Mouse (Mus musculus): ENCODE measurements at regions not wholly inside any gene's neighbourhood (a gene's known extent, or its start where the extent isn't known, plus 50 kb on each side); places are given as distances from the start of the nearest gene placed in this dataset.

DNA sequence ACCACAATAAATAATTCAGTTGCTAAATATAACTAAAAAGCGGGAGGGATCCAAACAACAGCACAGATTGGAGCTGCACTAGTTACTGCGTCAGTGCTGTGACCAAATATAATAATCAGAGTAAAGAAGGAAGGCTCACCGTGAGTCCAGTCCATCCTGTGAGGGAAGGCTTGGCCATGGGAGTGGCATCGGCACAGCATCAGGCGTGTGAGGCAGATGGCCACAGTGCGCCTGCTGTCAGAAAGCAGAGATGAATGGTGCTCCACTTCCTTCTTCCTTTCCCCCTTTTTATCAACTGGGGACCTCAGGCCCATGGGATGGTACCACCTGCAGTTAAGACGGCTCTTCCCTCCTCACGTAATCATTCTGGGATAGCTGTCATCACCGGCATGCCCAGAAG is 103.6 kb upstream of the Ssbp2 start:
- TF ChIP-seq TAL1 (IDR thresholded peaks at IDR 0.05; ENCODE audit: low read length) (no peak), GATA1 (IDR thresholded peaks at IDR 0.05; ENCODE audit: low read length) (no peak)

Measured in erythroblast, embryonic 14.5 days (primary cell).